Mouse (Mus musculus) testis, adult 2 months (tissue): ENCODE measurements around the gene Polr3h. TPM values are rescaled to one million over a fixed set of nuclear protein-coding genes. Genes with fewer than 3 reads are reported as not detected.

Experiments
- H3K27ac ChIP-seq: fragments of 200-500 bp; 2 replicates; pipeline ENCODE4 v1.5.1; 2012; ENCODE audit warnings: low read depth, low read length; ENCODE audit not compliant: control insufficient read depth, insufficient read depth
- H3K27me3 ChIP-seq: fragments of 200-500 bp; 2 replicates; pipeline ENCODE4 v1.6.1; 2012; ENCODE audit warnings: mild to moderate bottlenecking, low read length, moderate library complexity; ENCODE audit not compliant: control insufficient read depth, insufficient read depth
- H3K36me3 ChIP-seq: fragments of 200-500 bp; 2 replicates; pipeline ENCODE4 v1.6.1; 2012; ENCODE audit warnings: mild to moderate bottlenecking, low read length; ENCODE audit not compliant: control insufficient read depth, insufficient read depth
- H3K4me1 ChIP-seq: fragments of 200-500 bp; 2 replicates; pipeline ENCODE4 v1.6.1; 2012; ENCODE audit warnings: low read length; ENCODE audit not compliant: control insufficient read depth, insufficient read depth
- H3K4me3 ChIP-seq: fragments of 200-500 bp; 2 replicates; pipeline ENCODE4 v1.5.1; 2012; ENCODE audit warnings: low read depth, mild to moderate bottlenecking, low read length, moderate library complexity, mixed read lengths; ENCODE audit not compliant: control insufficient read depth
- CTCF ChIP-seq: fragments of 200-500 bp; IDR thresholded peaks from 2 replicates; pipeline ENCODE4 v1.5.1; 2012; ENCODE audit warnings: low read depth, mild to moderate bottlenecking, inconsistent platforms, low read length, moderate library complexity; ENCODE audit not compliant: control insufficient read depth, insufficient read depth, insufficient replicate concordance
- POLR2A ChIP-seq: fragments of 200-500 bp; IDR thresholded peaks from 2 replicates; pipeline ENCODE4 v1.6.1; 2012; ENCODE audit warnings: low read depth, mild to moderate bottlenecking, inconsistent platforms, low read length, moderate library complexity; ENCODE audit not compliant: control insufficient read depth
- polyA plus RNA-seq: library from polyadenylated mRNA; depleted of rRNA; stranded (reverse); fragments of >200 nt; gene quantifications from 2 replicates; pipeline ENCODE4 v1.2.3, GENCODE M21; 2012

Gene Polr3h
- polyA plus RNA-seq, 1 experiment, result 12.9 TPM

GRCm38 (mm10) chr15:81848301-81848700 is 77.7 kb downstream of the Polr3h start:
- no peaks in the 10 kb centered on the region for H3K27me3 ChIP-seq
- peaks cover 7% of the 10 kb centered on the region for H3K36me3 ChIP-seq
- H3K4me1 ChIP-seq, result no peaks in the 10 kb centered on the region
- no peak overlapping the region for H3K4me3 ChIP-seq
- TF ChIP-seq POLR2A, result no peak
- TF ChIP-seq CTCF, result peak; percentile 27; the same call in 1 of the 2 replicates
- no peak overlapping the region for H3K27ac ChIP-seq

GRCm38 (mm10) chr15:81847861-81848260 is 78.2 kb downstream of the Polr3h start:
- H3K36me3 ChIP-seq, result peaks cover 7% of the 10 kb centered on the region
- TF ChIP-seq POLR2A (no peak), CTCF (no peak)
- H3K4me1 ChIP-seq, result no peaks in the 10 kb centered on the region
- H3K27ac ChIP-seq, result no peak overlapping the region
- H3K27me3 ChIP-seq, result no peaks in the 10 kb centered on the region
- no peak overlapping the region for H3K4me3 ChIP-seq

DNA sequence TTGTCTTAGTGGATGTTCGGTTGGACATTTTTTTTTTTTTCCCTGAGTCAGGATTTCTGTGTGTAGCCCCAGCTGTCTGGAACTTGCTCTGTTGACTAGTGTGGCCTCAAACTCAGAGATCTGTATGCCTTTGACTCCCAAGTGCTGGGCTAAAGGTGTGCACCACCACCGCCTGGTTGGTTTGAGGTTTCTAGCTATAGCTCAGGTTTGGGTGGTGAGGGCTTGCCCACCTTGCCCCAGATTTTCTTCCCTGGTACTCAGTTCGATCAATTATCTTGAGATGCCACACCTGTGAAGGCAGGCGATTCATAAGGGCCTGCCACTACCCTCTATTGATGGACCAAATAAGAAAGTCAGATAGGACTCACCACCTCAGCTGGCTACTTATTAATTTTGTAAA is 78.9 kb downstream of the Polr3h start:
- Histone ChIP-seq H3K27ac (peak overlapping the region; percentile 26; the same call in 1 of the 2 replicates), H3K4me1 (no peaks in the 10 kb centered on the region), H3K36me3 (peaks cover 7% of the 10 kb centered on the region), H3K4me3 (no peak overlapping the region), H3K27me3 (no peaks in the 10 kb centered on the region)
- TF ChIP-seq CTCF (no peak), POLR2A (no peak)

GRCm38 (mm10) chr15:81846755-81847154 is 79.3 kb downstream of the Polr3h start:
- peak overlapping the region; percentile 26; the same call in 1 of the 2 replicates for H3K27ac ChIP-seq
- H3K4me1 ChIP-seq, result no peaks in the 10 kb centered on the region
- TF ChIP-seq POLR2A (no peak), CTCF (no peak)
- no peaks in the 10 kb centered on the region for H3K27me3 ChIP-seq
- H3K36me3 ChIP-seq, result peaks cover 7% of the 10 kb centered on the region
- no peak overlapping the region for H3K4me3 ChIP-seq

GRCm38 (mm10) chr15:81845724-81846123 is 80.3 kb downstream of the Polr3h start:
- TF ChIP-seq POLR2A, result no peak
- TF ChIP-seq CTCF, result no peak
- H3K27ac ChIP-seq, result 0 out of 2 replicates have a peak overlapping the region, but pooled peaks have one; percentile 34
- H3K27me3 ChIP-seq, result no peaks in the 10 kb centered on the region
- H3K36me3 ChIP-seq, result peaks cover 5% of the 10 kb centered on the region
- H3K4me3 ChIP-seq, result no peak overlapping the region
- no peaks in the 10 kb centered on the region for H3K4me1 ChIP-seq

- no peak overlapping the region for H3K4me3 ChIP-seq
- H3K27me3 ChIP-seq, result no peaks in the 10 kb centered on the region
These were observed 80.9 kb downstream of the Polr3h start for GRCm38 (mm10) chr15:81845033-81845625.

GRCm38 (mm10) chr15:81842275-81842674 is 83.8 kb downstream of the Polr3h start:
- TF ChIP-seq POLR2A (no peak), CTCF (no peak)
- Histone ChIP-seq H3K36me3 (no peaks in the 10 kb centered on the region), H3K4me1 (no peaks in the 10 kb centered on the region), H3K27ac (no peak overlapping the region), H3K4me3 (no peak overlapping the region), H3K27me3 (no peaks in the 10 kb centered on the region)

More at GRCm38 (mm10) chr15:81845033-81845625, 80.9 kb downstream of the Polr3h start:
- H3K36me3 ChIP-seq, result peaks cover 4% of the 10 kb centered on the region
- H3K27ac ChIP-seq, result peak overlapping the region; percentile 3; the same call in 1 of the 2 replicates
- TF ChIP-seq POLR2A (no peak), CTCF (no peak)
- no peaks in the 10 kb centered on the region for H3K4me1 ChIP-seq

- no peak overlapping the region for H3K4me3 ChIP-seq
- H3K27ac ChIP-seq, result no peak overlapping the region
- no peaks in the 10 kb centered on the region for H3K36me3 ChIP-seq
- TF ChIP-seq CTCF (no peak), POLR2A (no peak)
- peaks cover 8% of the 10 kb centered on the region for H3K4me1 ChIP-seq
- no peaks in the 10 kb centered on the region for H3K27me3 ChIP-seq
These were observed 85.7 kb downstream of the Polr3h start for GRCm38 (mm10) chr15:81840306-81840705.
